Mouse (Mus musculus): ENCODE data around the gene OR5BS1P.

DNA sequence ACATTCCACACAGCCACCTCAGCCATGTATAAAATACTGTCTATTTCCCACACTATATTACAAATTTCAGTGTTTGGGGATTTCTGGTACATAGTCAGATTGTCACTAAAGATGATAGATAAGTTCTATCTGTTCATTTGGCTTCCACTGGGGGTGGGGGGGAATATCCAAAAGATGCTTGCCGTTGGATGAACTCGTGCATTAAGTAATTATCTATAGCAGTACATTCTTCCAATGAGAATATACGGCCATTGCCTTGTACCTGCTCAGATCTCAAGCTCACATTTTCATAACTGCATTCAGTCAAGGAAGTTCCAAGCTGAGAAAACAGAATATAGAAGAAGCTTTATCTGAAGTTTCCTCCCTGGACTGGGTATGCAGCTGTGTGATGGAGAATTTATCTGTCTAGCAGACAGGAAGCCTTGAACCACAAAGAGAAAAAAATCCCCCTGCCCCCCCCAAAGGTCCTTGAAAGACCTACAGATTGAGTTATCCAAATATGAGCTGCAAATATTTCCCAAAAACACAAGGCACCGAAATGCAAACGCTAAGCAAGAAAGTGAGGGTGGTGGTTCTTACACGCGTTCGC, 16.8 kb downstream of the OR5BS1P start:
- TF ChIP-seq FLI1 (IDR thresholded peaks at IDR 0.05; ENCODE audit: low read length) (no peak), GATA1 (IDR thresholded peaks at IDR 0.05; ENCODE audit: borderline replicate concordance, low read length) (no peak)

All from megakaryocyte, embryonic 14.5 days (primary cell).